Mouse (Mus musculus) forebrain, embryonic 12.5 days (tissue): ENCODE measurements around the gene Eaf2. TPM values are rescaled to one million over a fixed set of nuclear protein-coding genes. Genes with fewer than 3 reads are reported as not detected.

Source experiments
- ATAC-seq: fragments of 200-750 bp; cut with Nextera tagmentation; 2 replicates; pipeline ENCODE4 v1.8.0; 2017; ENCODE audit warnings: moderate TSS enrichment; ENCODE audit not compliant: low FRiP score
- H3K27ac ChIP-seq: fragments of 300-500 bp; sonication (generic); 2 replicates; pipeline ENCODE4 v1.5.1; 2016; ENCODE audit warnings: mild to moderate bottlenecking
- H3K27me3 ChIP-seq: fragments of 300-500 bp; sonication (generic); 2 replicates; pipeline ENCODE4 v1.6.1; 2016; ENCODE audit warnings: mild to moderate bottlenecking
- H3K36me3 ChIP-seq: fragments of 300-500 bp; sonication (generic); replicated peaks from 2 replicates; pipeline ENCODE4 v1.6.1; 2016; ENCODE audit warnings: mild to moderate bottlenecking
- H3K4me1 ChIP-seq: fragments of 300-500 bp; sonication (generic); 2 replicates; pipeline ENCODE4 v1.6.1; 2016
- H3K4me2 ChIP-seq: fragments of 300-500 bp; sonication (generic); 2 replicates; pipeline ENCODE4 v1.6.1; 2016; ENCODE audit warnings: mild to moderate bottlenecking, moderate library complexity
- H3K4me3 ChIP-seq: fragments of 300-500 bp; sonication (generic); replicated peaks from 2 replicates; pipeline ENCODE4 v1.5.1; 2016; ENCODE audit warnings: mild to moderate bottlenecking
- H3K9ac ChIP-seq: fragments of 300-500 bp; sonication (generic); 2 replicates; pipeline ENCODE4 v1.6.1; 2016; ENCODE audit warnings: mild to moderate bottlenecking
- H3K9me3 ChIP-seq: fragments of 300-500 bp; sonication (generic); 2 replicates; pipeline ENCODE4 v1.6.1; 2016
- WGBS: fragments of 180-500 bp; shearing (Covaris S2); methylation state at CpG from one replicate; pipeline ENCODE4 v1.1.7; 2016; 5-methylcytosine and 5-hydroxymethylcytosine counted together
- polyA plus RNA-seq: library from polyadenylated mRNA; unstranded; fragments of >200 nt; fragmentation: Nextera tagmentation; extraction: Ambion mirVana; gene quantifications from 2 replicates; pipeline ENCODE4 v1.2.1, GENCODE M21; 2016

The Eaf2 gene
- polyA plus RNA-seq, 1 experiment from 2014 or later = 0.98 TPM

GRCm38 (mm10) chr16:36786466-36786865, 88.3 kb downstream of the Eaf2 start:
- 93% methylated on average over 7 of the region's 7 CpGs for WGBS
- Histone ChIP-seq H3K9ac (no peak overlapping the region), H3K4me3 (no peak overlapping the region), H3K9me3 (no peaks in the 10 kb centered on the region), H3K36me3 (no peaks in the 10 kb centered on the region), H3K4me2 (no peak overlapping the region), H3K27ac (no peak overlapping the region), H3K4me1 (peaks cover 6% of the 10 kb centered on the region; the same call in 1 of the 2 replicates), H3K27me3 (no peaks in the 10 kb centered on the region)
- no peak for ATAC-seq

DNA sequence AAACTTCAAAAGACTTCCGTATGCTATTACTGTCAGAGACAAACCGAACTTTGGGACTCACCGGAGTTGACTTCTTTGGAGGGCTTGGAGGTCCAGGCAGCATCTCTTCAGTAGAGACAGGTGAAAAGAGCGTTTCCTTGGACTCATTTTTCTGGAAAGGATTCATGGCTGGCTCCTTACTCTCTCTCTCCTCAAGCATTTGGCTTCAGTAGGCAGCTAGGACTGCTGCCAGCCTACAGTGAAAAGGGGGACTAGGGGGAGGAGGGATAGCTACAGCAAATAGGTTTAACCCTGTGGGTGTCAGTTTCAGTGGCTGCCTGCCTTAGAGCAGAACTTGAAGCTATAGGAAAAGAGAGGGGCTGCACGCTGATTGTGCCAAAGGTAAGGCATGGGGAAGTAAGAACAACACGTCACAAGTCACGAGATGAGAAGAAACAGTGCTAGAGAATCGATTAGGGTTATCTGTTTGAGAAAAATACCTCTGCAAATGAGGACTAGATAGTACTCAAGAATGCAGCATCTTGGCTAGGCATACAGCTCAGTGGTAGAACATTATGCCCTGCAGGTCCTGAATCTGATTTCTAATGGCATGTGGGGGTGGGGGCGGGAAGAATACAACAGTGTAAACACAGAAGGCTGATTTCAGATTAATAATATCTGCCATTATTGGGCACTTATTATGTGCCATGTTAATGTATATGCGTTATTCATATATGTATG, 90.0 kb downstream of the Eaf2 start, which contains the start of gene Slc15a2:
Gene Slc15a2, minus strand, starts transcription at position 369 of the 720 bp plus-strand sequence.
- no peaks in the 10 kb centered on the region for H3K27me3 ChIP-seq
- no peak within 1 kb of the TSS for H3K4me3 ChIP-seq
- peaks cover 6% of the 10 kb centered on the region; the same call in 1 of the 2 replicates for H3K4me1 ChIP-seq
- no peak within 1 kb of the TSS for H3K9ac ChIP-seq
- H3K36me3 ChIP-seq = no peaks in the 10 kb centered on the region
- ATAC-seq = no peak; the same call in 1 of the 2 replicates
- peak within 1 kb of the TSS; percentile 26; the same call in 1 of the 2 replicates for H3K4me2 ChIP-seq
- 72% methylated on average over 10 of the region's 10 CpGs for WGBS
- H3K9me3 ChIP-seq = no peaks in the 10 kb centered on the region
- H3K27ac ChIP-seq = 0 out of 2 replicates have a peak within 1 kb of the TSS, but pooled peaks have one; percentile 6

- 84% methylated on average over 2 of the region's 2 CpGs for WGBS
- H3K4me1 ChIP-seq = peaks cover 6% of the 10 kb centered on the region; the same call in 1 of the 2 replicates
- H3K4me2 ChIP-seq = peak overlapping the region; percentile 26; the same call in 1 of the 2 replicates
Measured at GRCm38 (mm10) chr16:36784146-36784545, 90.7 kb downstream of the Eaf2 start.

DNA sequence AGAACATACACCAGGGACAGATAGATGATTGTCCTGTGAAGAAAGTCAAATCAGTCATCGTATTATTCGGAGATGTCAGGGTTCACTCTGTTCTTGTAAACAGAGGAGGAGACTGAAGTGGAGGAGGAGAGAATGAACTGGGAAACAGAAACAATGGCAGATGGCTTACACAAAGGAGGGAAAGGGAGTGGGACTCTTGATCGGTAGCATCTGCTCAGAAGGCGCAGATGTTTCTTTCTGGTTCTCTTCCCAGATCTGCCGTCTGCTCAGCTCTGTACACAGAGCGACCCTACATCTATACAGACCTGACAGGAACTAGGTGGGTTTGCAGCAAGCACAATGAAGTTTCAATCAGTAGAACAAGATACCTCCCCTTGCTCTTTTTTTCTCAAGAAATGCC, 99.1 kb downstream of the Eaf2 start:
- Histone ChIP-seq H3K27ac (no peak overlapping the region), H3K4me1 (no peaks in the 10 kb centered on the region), H3K9me3 (no peaks in the 10 kb centered on the region), H3K27me3 (no peaks in the 10 kb centered on the region), H3K4me3 (no peak overlapping the region), H3K9ac (no peak overlapping the region), H3K36me3 (no peaks in the 10 kb centered on the region), H3K4me2 (no peak overlapping the region)
- no peak for ATAC-seq
- WGBS = 84% methylated on average over 6 of the region's 6 CpGs

More at GRCm38 (mm10) chr16:36784146-36784545, 90.7 kb downstream of the Eaf2 start:
- Histone ChIP-seq H3K27ac (0 out of 2 replicates have a peak overlapping the region, but pooled peaks have one; percentile 6), H3K9ac (no peak overlapping the region), H3K36me3 (no peaks in the 10 kb centered on the region), H3K27me3 (no peaks in the 10 kb centered on the region), H3K4me3 (no peak overlapping the region), H3K9me3 (no peaks in the 10 kb centered on the region)
- no peak for ATAC-seq

- no peaks in the 10 kb centered on the region for H3K27me3 ChIP-seq
- no peak overlapping the region for H3K9ac ChIP-seq
- ATAC-seq = no peak
- H3K4me1 ChIP-seq = no peaks in the 10 kb centered on the region
- H3K36me3 ChIP-seq = no peaks in the 10 kb centered on the region
- H3K27ac ChIP-seq = no peak overlapping the region
- no peak overlapping the region for H3K4me3 ChIP-seq
- WGBS = 92% methylated on average over 5 of the region's 5 CpGs
- no peak overlapping the region for H3K4me2 ChIP-seq
- no peaks in the 10 kb centered on the region for H3K9me3 ChIP-seq
Measured at GRCm38 (mm10) chr16:36772996-36773395, 101.8 kb downstream of the Eaf2 start.

- H3K9ac ChIP-seq = no peak overlapping the region
- 85% methylated on average over 3 of the region's 3 CpGs for WGBS
- ATAC-seq = no peak
- no peaks in the 10 kb centered on the region for H3K36me3 ChIP-seq
- no peaks in the 10 kb centered on the region for H3K9me3 ChIP-seq
- no peaks in the 10 kb centered on the region for H3K4me1 ChIP-seq
- no peak overlapping the region for H3K27ac ChIP-seq
- no peaks in the 10 kb centered on the region for H3K27me3 ChIP-seq
- H3K4me3 ChIP-seq = no peak overlapping the region
- H3K4me2 ChIP-seq = no peak overlapping the region
Measured at GRCm38 (mm10) chr16:36771703-36772102, 103.1 kb downstream of the Eaf2 start.

- Histone ChIP-seq H3K4me2 (no peak overlapping the region), H3K4me3 (no peak overlapping the region), H3K4me1 (no peaks in the 10 kb centered on the region), H3K9ac (no peak overlapping the region), H3K27me3 (no peaks in the 10 kb centered on the region), H3K36me3 (no peaks in the 10 kb centered on the region), H3K9me3 (no peaks in the 10 kb centered on the region), H3K27ac (no peak overlapping the region)
- 50% methylated on average over 2 of the region's 2 CpGs for WGBS
- no peak for ATAC-seq
Measured at GRCm38 (mm10) chr16:36771244-36771643, 103.6 kb downstream of the Eaf2 start.

DNA sequence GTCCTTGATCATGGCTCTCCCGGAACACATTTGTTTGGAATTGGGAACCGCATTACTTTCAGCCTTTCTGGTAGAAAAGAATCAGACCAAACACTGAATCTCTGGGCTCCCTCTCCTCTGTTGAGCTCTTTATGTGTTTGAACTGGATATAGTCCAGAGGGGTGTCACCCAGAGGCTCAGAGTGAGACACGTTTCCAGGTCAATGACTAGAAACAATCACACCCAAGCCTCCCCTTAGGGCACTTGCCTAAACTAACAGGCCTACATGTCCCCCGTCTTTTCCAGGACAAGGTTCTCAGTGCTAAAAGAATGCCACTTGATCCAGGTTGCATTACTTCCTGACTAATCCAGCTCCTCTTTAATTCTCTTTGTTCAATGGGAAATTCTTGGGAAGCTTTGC, 104.0 kb downstream of the Eaf2 start:
- Histone ChIP-seq H3K36me3 (no peaks in the 10 kb centered on the region), H3K27ac (no peak overlapping the region), H3K4me1 (no peaks in the 10 kb centered on the region), H3K4me3 (no peak overlapping the region), H3K27me3 (no peaks in the 10 kb centered on the region), H3K4me2 (no peak overlapping the region), H3K9me3 (no peaks in the 10 kb centered on the region), H3K9ac (no peak overlapping the region)
- WGBS = 18% methylated on average over 4 of the region's 4 CpGs
- ATAC-seq = no peak

DNA sequence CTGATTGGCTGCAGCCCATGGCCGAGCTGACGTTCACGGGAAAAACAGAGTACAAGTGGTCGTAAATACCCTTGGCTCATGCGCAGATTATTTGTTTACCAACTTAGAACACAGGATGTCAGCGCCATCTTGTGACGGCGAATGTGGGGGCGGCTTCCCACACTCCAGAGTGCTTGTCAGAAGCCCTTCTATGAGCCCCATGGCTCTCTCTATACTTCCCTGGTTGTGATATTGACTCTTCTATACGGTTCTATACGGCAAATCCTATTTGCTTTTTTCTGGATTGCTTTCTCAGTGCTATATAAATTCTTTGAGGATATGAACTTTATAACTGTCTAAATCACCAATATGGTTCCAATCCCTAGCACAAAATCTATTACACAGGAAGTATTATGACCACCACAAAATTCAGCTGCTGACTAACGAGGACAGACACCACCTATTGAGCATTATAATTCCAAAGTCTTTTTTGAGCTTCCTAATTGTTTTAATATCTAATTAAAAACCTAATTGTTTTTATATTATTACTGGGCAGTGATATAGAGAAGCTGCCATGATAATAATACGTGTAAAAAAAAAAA, 104.5 kb downstream of the Eaf2 start:
- no peak for ATAC-seq
- no peaks in the 10 kb centered on the region for H3K36me3 ChIP-seq
- no peaks in the 10 kb centered on the region for H3K9me3 ChIP-seq
- H3K27me3 ChIP-seq = no peaks in the 10 kb centered on the region
- WGBS = 69% methylated on average over 9 of the region's 13 CpGs
- no peak overlapping the region for H3K4me2 ChIP-seq
- no peak overlapping the region for H3K27ac ChIP-seq
- H3K4me3 ChIP-seq = no peak overlapping the region
- H3K4me1 ChIP-seq = no peaks in the 10 kb centered on the region
- no peak overlapping the region for H3K9ac ChIP-seq

GRCm38 (mm10) chr16:36751979-36752378, 122.8 kb downstream of the Eaf2 start:
- no peaks in the 10 kb centered on the region for H3K9me3 ChIP-seq
- WGBS = 93% methylated on average over 3 of the region's 3 CpGs
- H3K27ac ChIP-seq = no peak overlapping the region
- H3K4me1 ChIP-seq = no peaks in the 10 kb centered on the region
- H3K4me3 ChIP-seq = no peak overlapping the region
- no peak overlapping the region for H3K4me2 ChIP-seq
- H3K36me3 ChIP-seq = no peaks in the 10 kb centered on the region
- H3K27me3 ChIP-seq = no peaks in the 10 kb centered on the region
- no peak overlapping the region for H3K9ac ChIP-seq
- ATAC-seq = no peak

- ATAC-seq = no peak
- no peaks in the 10 kb centered on the region for H3K9me3 ChIP-seq
- H3K36me3 ChIP-seq = no peaks in the 10 kb centered on the region
- no peak overlapping the region for H3K27ac ChIP-seq
- no peaks in the 10 kb centered on the region for H3K27me3 ChIP-seq
- no peak overlapping the region for H3K4me3 ChIP-seq
- H3K4me1 ChIP-seq = no peaks in the 10 kb centered on the region
- no peak overlapping the region for H3K9ac ChIP-seq
- 76% methylated on average over 2 of the region's 2 CpGs for WGBS
- no peak overlapping the region for H3K4me2 ChIP-seq
Measured at GRCm38 (mm10) chr16:36747767-36748166, 127.0 kb downstream of the Eaf2 start.

DNA sequence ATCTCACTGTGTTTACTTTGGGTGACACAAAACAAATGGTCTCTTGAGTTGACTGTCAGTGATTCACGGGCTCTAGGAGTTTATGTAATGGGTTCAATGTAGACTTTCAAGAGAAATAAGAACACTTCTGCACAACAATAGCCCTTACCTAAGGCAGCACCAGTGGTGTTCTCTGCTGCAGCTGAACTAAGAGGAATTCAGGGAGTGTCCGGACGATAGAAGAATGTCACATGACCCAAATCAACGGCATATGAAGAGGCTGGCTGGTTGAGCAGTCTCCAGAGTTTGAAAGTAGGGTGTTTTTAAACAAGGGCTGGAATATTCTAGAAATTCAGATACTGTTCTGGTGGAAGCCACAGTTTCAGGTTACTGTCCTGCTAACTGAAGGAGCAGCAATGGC, 127.7 kb downstream of the Eaf2 start:
- ATAC-seq = no peak

GRCm38 (mm10) chr16:36743580-36743979, 131.2 kb downstream of the Eaf2 start:
- no peak overlapping the region for H3K4me3 ChIP-seq
- H3K4me2 ChIP-seq = no peak overlapping the region
- 89% methylated on average over 8 of the region's 8 CpGs for WGBS
- no peaks in the 10 kb centered on the region for H3K4me1 ChIP-seq
- no peaks in the 10 kb centered on the region for H3K27me3 ChIP-seq
- H3K9me3 ChIP-seq = no peaks in the 10 kb centered on the region
- H3K9ac ChIP-seq = no peak overlapping the region
- no peaks in the 10 kb centered on the region for H3K36me3 ChIP-seq
- ATAC-seq = no peak
- no peak overlapping the region for H3K27ac ChIP-seq

More for the DNA sequence above, 127.7 kb downstream of the Eaf2 start:
- Histone ChIP-seq H3K4me2 (no peak overlapping the region), H3K36me3 (no peaks in the 10 kb centered on the region), H3K9ac (no peak overlapping the region), H3K4me1 (no peaks in the 10 kb centered on the region), H3K27me3 (no peaks in the 10 kb centered on the region), H3K9me3 (no peaks in the 10 kb centered on the region), H3K27ac (no peak overlapping the region), H3K4me3 (no peak overlapping the region)
- 83% methylated on average over 4 of the region's 4 CpGs for WGBS
